In the genomic region with DNA sequence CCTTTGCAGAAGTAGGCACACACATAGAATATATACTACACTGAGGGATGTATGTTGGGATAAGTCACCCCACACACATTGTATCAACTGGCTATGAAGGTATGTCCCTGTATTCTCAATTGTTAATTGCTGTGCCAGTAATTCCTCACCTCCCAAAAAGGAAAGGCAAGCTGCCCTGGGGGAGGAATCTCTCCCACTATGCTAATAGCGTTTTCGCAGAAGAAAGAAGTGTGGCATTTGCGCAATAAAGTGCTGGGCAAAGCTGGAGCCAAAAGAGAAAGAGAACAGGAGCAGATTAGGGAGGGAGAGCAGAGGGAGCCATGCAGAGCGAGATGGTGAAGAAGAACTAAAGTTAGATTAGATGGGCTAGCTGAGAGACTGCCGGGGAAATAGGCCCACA, we compare ENCODE assay signal across 17 mouse cellular contexts. TPM values are rescaled to one million over a fixed set of nuclear protein-coding genes. Genes with fewer than 3 reads are reported as not detected.
A peak's percentile ranks its signal among the peaks of the same experiment; 100 is the strongest.
DNase-seq lines count a peak whose midpoint lies in the region; ATAC-seq and TF ChIP-seq lines count a peak whose summit lies in the region.
"Had no signal": no experiment of that assay in that cellular context is flagged by ENCODE, and none has a peak within 500 bp of the region (broad histone marks: within the 10 kb centered on the region; RNA-seq: fewer than 3 reads in every experiment).

No protein-coding gene starts in this region.

- no peak overlapping the region; the same call in 1 of the 2 replicates for H3K27ac ChIP-seq in ES-E14 (ENCODE audit: insufficient read depth, low read depth, low read length, poor library complexity, severe bottlenecking)
- peak overlapping the region; percentile 58; the same call in 1 of the 2 replicates for H3K27ac ChIP-seq in cortical plate, adult 2 months (ENCODE audit: insufficient read depth, low read length)
- no peak overlapping the region for H3K27ac ChIP-seq in midbrain, embryonic 13.5 days
- H3K27ac ChIP-seq: heart, embryonic 15.5 days; hindbrain, embryonic 14.5 days; limb, embryonic 12.5 days; lung, embryonic 15.5 days had no signal

- no peak for TF ChIP-seq POLR2A in cortical plate, adult 2 months (IDR thresholded peaks at IDR 0.05; ENCODE audit: extremely low read depth, insufficient read depth, low read length)

- no peak overlapping the region for H3K4me2 ChIP-seq in midbrain, embryonic 13.5 days (replicated peaks)
- H3K4me2 ChIP-seq: heart, embryonic 15.5 days; hindbrain, embryonic 14.5 days; limb, embryonic 12.5 days; lung, embryonic 15.5 days had no signal

- peaks cover 4% of the 10 kb centered on the region for H3K36me3 ChIP-seq in ES-E14 (ENCODE audit: control insufficient read depth, insufficient read depth, low read length, poor library complexity, severe bottlenecking)
- peaks cover 15% of the 10 kb centered on the region for H3K36me3 ChIP-seq in midbrain, embryonic 13.5 days
- H3K36me3 ChIP-seq: heart, embryonic 15.5 days had no signal

- DNase-seq in left cerebral cortex, adult 18-20 months (ENCODE audit: low spot score in 2 of 2), result peak; percentile 10 to 43
- DNase-seq in left cerebral cortex, adult 11 months (ENCODE audit: low spot score), result no peak
- DNase-seq in ES-E14 (ENCODE audit: low read depth, low spot score), result no peak
- DNase-seq in lung, postnatal 25 days (ENCODE audit: low spot score), result peak; percentile 47
- DNase-seq in cerebellum, postnatal 14 days, result no peak
- DNase-seq in adrenal gland, postnatal 4 days (ENCODE audit: low spot score in 2 of 2), result no peak
- DNase-seq: cerebellum, adult 8-10 months; gastrocnemius, postnatal 36 days; kidney, postnatal 4 days; midbrain, embryonic 14.5 days had no signal

- H3K27me3 ChIP-seq in midbrain, embryonic 13.5 days, result no peaks in the 10 kb centered on the region
- H3K27me3 ChIP-seq: heart, embryonic 15.5 days; limb, embryonic 12.5 days; lung, embryonic 15.5 days had no signal

- TF ChIP-seq CTCF in cortical plate, adult 2 months (IDR thresholded peaks at IDR 0.05; ENCODE audit: extremely low read depth, insufficient read depth, low read length), result no peak

- 0 out of 2 replicates have a peak overlapping the region, but pooled peaks have one; percentile 20 for H3K9ac ChIP-seq in ES-E14 (ENCODE audit: insufficient read depth, low read depth, low read length, poor library complexity, severe bottlenecking)
- no peak overlapping the region for H3K9ac ChIP-seq in midbrain, embryonic 13.5 days (replicated peaks)
- H3K9ac ChIP-seq: heart, embryonic 15.5 days; hindbrain, embryonic 14.5 days; limb, embryonic 12.5 days; lung, embryonic 15.5 days had no signal

- H3K4me1 ChIP-seq in ES-E14 (ENCODE audit: control insufficient read depth in 2 of 2, insufficient read depth in 2 of 2, low read length in 2 of 2, poor library complexity in 1 of 2), result peaks cover 6 to 8% of the 10 kb centered on the region in 2 experiments
- peaks cover 7% of the 10 kb centered on the region for H3K4me1 ChIP-seq in cortical plate, adult 2 months (ENCODE audit: control insufficient read depth, insufficient read depth, low read length)
- H3K4me1 ChIP-seq in midbrain, embryonic 13.5 days (replicated peaks), result no peaks in the 10 kb centered on the region
- H3K4me1 ChIP-seq: limb, embryonic 12.5 days; lung, embryonic 15.5 days had no signal

- H3K9me3 ChIP-seq in ES-E14 (ENCODE audit: control insufficient read depth, insufficient read depth, low read depth, low read length), result no peaks in the 10 kb centered on the region
- no peaks in the 10 kb centered on the region for H3K9me3 ChIP-seq in midbrain, embryonic 13.5 days
- H3K9me3 ChIP-seq: heart, embryonic 15.5 days; limb, embryonic 12.5 days; lung, embryonic 15.5 days had no signal

- 74% methylated on average over 5 of the region's 5 CpGs for WGBS in midbrain, embryonic 13.5 days

- H3K4me3 ChIP-seq in ES-E14 (ENCODE audit: insufficient read depth in 1 of 2, low read depth in 1 of 2, low read length in 2 of 2, poor library complexity in 1 of 2, severe bottlenecking in 1 of 2), result no peak overlapping the region
- H3K4me3 ChIP-seq in cortical plate, adult 2 months (ENCODE audit: insufficient read depth, low read length), result no peak overlapping the region
- no peak overlapping the region for H3K4me3 ChIP-seq in midbrain, embryonic 13.5 days (replicated peaks)
- H3K4me3 ChIP-seq: heart, embryonic 15.5 days; limb, embryonic 12.5 days; lung, embryonic 15.5 days had no signal

- no peak for ATAC-seq in midbrain, embryonic 13.5 days
- ATAC-seq: intestine, postnatal 0 days had no signal

- in situ Hi-C loops in ES-E14 (cut with MboI; ENCODE audit: low sequenced_read_pairs in 2 of 2, unreplicated experiment in 2 of 2), result no loop called here

TF ChIP-seq in ES-E14, 5 proteins besides CTCF, POLR2A, EP300 and RAD21:
- TF ChIP-seq ZNF384 (IDR thresholded peaks at IDR 0.05; ENCODE audit: low read depth, low read length), result no peak
- no peak for TF ChIP-seq HCFC1 (IDR thresholded peaks at IDR 0.05; ENCODE audit: borderline replicate concordance, insufficient read depth, low read length)
- TF ChIP-seq MAFK (IDR thresholded peaks at IDR 0.05; ENCODE audit: insufficient read depth, low read depth, low read length), result no peak
- no peak for TF ChIP-seq ZC3H11A (IDR thresholded peaks at IDR 0.05; ENCODE audit: borderline replicate concordance, low read depth, low read length)
- TF ChIP-seq CHD2 (IDR thresholded peaks at IDR 0.05; ENCODE audit: low read depth, low read length), result no peak
TF ChIP-seq in ES-E14: peak in this region for 0.

RNA-seq across cellular contexts. Expression of a gene that starts 17.7 kb away (rescaled TPM):
- total RNA-seq in left cerebral cortex, adult 18-20 months (2021), result 100 to 1,000 TPM; 341 to 343 TPM
- total RNA-seq in ES-E14 (2012; rRNA removed), result 31.2 and 56.2 TPM in 2 replicates
- polyA plus RNA-seq in cortical plate, adult 2 months (2012; rRNA removed), result 429 and 432 TPM in 2 replicates
- 271 and 287 TPM in 2 replicates for polyA plus RNA-seq in midbrain, embryonic 13.5 days (2015; fragmentation: Nextera tagmentation; extraction: Ambion mirVana)
- 100 to 1,000 TPM; 263 to 269 TPM for total RNA-seq in adrenal gland, postnatal 4 days (2021)

RNA-seq across cellular contexts. Expression of a gene that starts 46.0 kb away (rescaled TPM):
- 10 to 100 TPM; 55.5 to 61.6 TPM for total RNA-seq in left cerebral cortex, adult 18-20 months (2021)
- 13.6 and 14.0 TPM in 2 replicates for total RNA-seq in ES-E14 (2012; rRNA removed)
- polyA plus RNA-seq in cortical plate, adult 2 months (2012; rRNA removed), result 53.1 and 58.3 TPM in 2 replicates
- polyA plus RNA-seq in midbrain, embryonic 13.5 days (2015; fragmentation: Nextera tagmentation; extraction: Ambion mirVana), result 21.0 and 25.5 TPM in 2 replicates
- 10 to 100 TPM; 67.6 to 77.3 TPM for total RNA-seq in adrenal gland, postnatal 4 days (2021)

RNA-seq across cellular contexts. Expression of a gene that starts 56.9 kb away (rescaled TPM):
- total RNA-seq in left cerebral cortex, adult 18-20 months (2021), result 100 to 1,000 TPM; 174 to 187 TPM
- total RNA-seq in ES-E14 (2012; rRNA removed), result 376 and 602 TPM in 2 replicates
- 144 and 150 TPM in 2 replicates for polyA plus RNA-seq in cortical plate, adult 2 months (2012; rRNA removed)
- polyA plus RNA-seq in midbrain, embryonic 13.5 days (2015; fragmentation: Nextera tagmentation; extraction: Ambion mirVana), result 257 TPM in 2 replicates
- 100 to 1,000 TPM; 212 to 219 TPM for total RNA-seq in adrenal gland, postnatal 4 days (2021)

Comparison
In these comparisons a context has a peak if more than half of its experiments do, and no peak if none do; other contexts are left out.
1. DNase-seq: peak in left cerebral cortex, adult 18-20 months (2 of 2) and lung, postnatal 25 days (single experiment); none in left cerebral cortex, adult 11 months (single experiment), ES-E14 (single experiment), cerebellum, postnatal 14 days (0 of 2) and adrenal gland, postnatal 4 days (0 of 2).